Mouse (Mus musculus) kidney, postnatal 14 days (tissue): ENCODE results near the gene Ovol1.

ENCODE experiments used
- DNase-seq: peaks from one replicate; pipeline ENCODE4 v3.0.0; 2022; ENCODE audit warnings: mixed read lengths

The Ovol1 gene

GRCm38 (mm10) chr19:5516906-5517505 lies 43.4 kb downstream of the Ovol1 start:
- DNase-seq, result no peak

- no peak for DNase-seq
These were observed 44.3 kb downstream of the Ovol1 start for GRCm38 (mm10) chr19:5515840-5516777.

GRCm38 (mm10) chr19:5513005-5513349 lies 47.5 kb downstream of the Ovol1 start:
- no peak for DNase-seq

- DNase-seq, result no peak
These were observed 48.1 kb downstream of the Ovol1 start for GRCm38 (mm10) chr19:5512091-5513004.

GRCm38 (mm10) chr19:5511074-5511632 lies 49.3 kb downstream of the Ovol1 start:
- DNase-seq, result no peak

- DNase-seq, result peak; percentile 99
These were observed 50.1 kb downstream of the Ovol1 start, which contains the start of gene Snx32 for GRCm38 (mm10) chr19:5510031-5511026. Gene Snx32, minus strand, starts transcription at chr19:5510538.

- no peak for DNase-seq
These were observed 56.8 kb downstream of the Ovol1 start, which contains the start of gene 1700020D05Rik for GRCm38 (mm10) chr19:5503687-5504086. Gene 1700020D05Rik, minus strand, starts transcription at chr19:5503787.

GRCm38 (mm10) chr19:5500330-5500875 lies 60.0 kb downstream of the Ovol1 start:
- DNase-seq, result no peak
